8 mouse cellular contexts compared by ENCODE assay signal in genomic region chr2:122234611-122235288, GRCm38 (mm10). TPM values are rescaled to one million over a fixed set of nuclear protein-coding genes. Genes with fewer than 3 reads are reported as not detected.
A peak's percentile ranks its signal among the peaks of the same experiment; 100 is the strongest.
DNase-seq lines count a peak whose midpoint lies in the region; ATAC-seq and TF ChIP-seq lines count a peak whose summit lies in the region.

Sord (plus strand) TSS chr2:122234749.

- H3K36me3 ChIP-seq in lung, embryonic 14.5 days (ENCODE audit: insufficient read depth) = no peaks in the 10 kb centered on the region

- DNase-seq in MEL-GATA-1-ER (ENCODE audit: extremely low read depth, low read depth) = peak; percentile 63
- DNase-seq in cerebellum, adult 2 months = peak; percentile 70 to 74
- DNase-seq in forelimb bud, embryonic 11.5 days (ENCODE audit: low read depth, low spot score) = peak; percentile 77
- peak; percentile 83 for DNase-seq in heart, postnatal 4 days
- DNase-seq in layer of hippocampus, adult 2 months (ENCODE audit: low spot score in 2 of 2) = peak; percentile 63 to 71
- DNase-seq in lung, embryonic 14.5 days = peak; percentile 88
- peak; percentile 83 for DNase-seq in testis, postnatal 14 days (ENCODE audit: low spot score)

- TF ChIP-seq CTCF in cerebellum, adult 2 months (IDR thresholded peaks at IDR 0.05; ENCODE audit: borderline replicate concordance, insufficient read depth, low read depth, low read length) = no peak
- TF ChIP-seq CTCF in layer of hippocampus, adult 2 months (conservative IDR thresholded peaks at IDR 0.05) = no peak
- no peak for TF ChIP-seq CTCF in lung, embryonic 14.5 days (IDR thresholded peaks at IDR 0.05; ENCODE audit: low read depth)

- H3K4me1 ChIP-seq in cerebellum, adult 2 months (ENCODE audit: control insufficient read depth, insufficient read depth, low read length) = no peaks in the 10 kb centered on the region
- peaks cover 4% of the 10 kb centered on the region; the same call in 1 of the 2 replicates for H3K4me1 ChIP-seq in lung, embryonic 14.5 days (ENCODE audit: insufficient read depth)

- no peaks in the 10 kb centered on the region for H3K27me3 ChIP-seq in cerebellum, adult 2 months (ENCODE audit: control insufficient read depth, insufficient read depth, low read length)
- no peaks in the 10 kb centered on the region for H3K27me3 ChIP-seq in lung, embryonic 14.5 days (ENCODE audit: insufficient read depth, low read length)

- H3K4me2 ChIP-seq in lung, embryonic 14.5 days = peak within 1 kb of the TSS; percentile 81

- peak; percentile 96 for ATAC-seq in lung, embryonic 14.5 days (ENCODE audit: insufficient read depth)
- peak; percentile 75 for ATAC-seq in neutrophil, adult 5-6 weeks (ENCODE audit: extremely low read depth, insufficient number of reproducible peaks, low FRiP score, poor library complexity, severe bottlenecking)

- no peak within 1 kb of the TSS for H3K27ac ChIP-seq in cerebellum, adult 2 months (ENCODE audit: insufficient read depth, low read length)
- peak within 1 kb of the TSS; percentile 83 for H3K27ac ChIP-seq in layer of hippocampus, adult 2 months
- H3K27ac ChIP-seq in lung, embryonic 14.5 days (ENCODE audit: low read depth) = peak within 1 kb of the TSS; percentile 50

- TF ChIP-seq POLR2A in cerebellum, adult 2 months (IDR thresholded peaks at IDR 0.05; ENCODE audit: borderline replicate concordance, insufficient read depth, low read length) = no peak; the same call in 1 of the 2 replicates

- H3K9me3 ChIP-seq in lung, embryonic 14.5 days (ENCODE audit: low read depth, low read length) = no peaks in the 10 kb centered on the region

- peak within 1 kb of the TSS; percentile 53 for H3K9ac ChIP-seq in lung, embryonic 14.5 days

- H3K4me3 ChIP-seq in cerebellum, adult 2 months (replicated peaks; ENCODE audit: insufficient read depth, low read depth, low read length) = peak within 1 kb of the TSS; percentile 85
- peak within 1 kb of the TSS; percentile 65 for H3K4me3 ChIP-seq in layer of hippocampus, adult 2 months
- H3K4me3 ChIP-seq in lung, embryonic 14.5 days (ENCODE audit: low read depth, low read length) = peak within 1 kb of the TSS; percentile 56

- 2% methylated on average over 35 of the region's 35 CpGs for WGBS in cerebellum, adult 2 months
- under 1% methylated on average over 35 of the region's 35 CpGs for WGBS in lung, embryonic 14.5 days

RNA-seq across cellular contexts. Expression of gene Sord, which starts in this region (rescaled TPM):
- 20.3 and 22.9 TPM in 2 replicates for polyA plus RNA-seq in cerebellum, adult 2 months (2012; rRNA removed)
- total RNA-seq in heart, postnatal 4 days (2021) = 10 to 100 TPM; 84.4 to 86.0 TPM
- total RNA-seq in layer of hippocampus, adult 2 months (2021) = 10 to 100 TPM; 19.0 to 19.3 TPM
- polyA plus RNA-seq in lung, embryonic 14.5 days (2014; fragmentation: Nextera tagmentation; extraction: Ambion mirVana) = 16.0 and 16.2 TPM in 2 replicates
- 12.6 and 15.3 TPM in 2 replicates for total RNA-seq in neutrophil, adult 5-6 weeks (2017)
